Mouse (Mus musculus): ENCODE data around the gene Clk1. TPM values are rescaled to one million over a fixed set of nuclear protein-coding genes. Genes with fewer than 3 reads are reported as not detected.

Clk1 gene
- polyA plus RNA-seq, 1 experiment: 19.4 TPM

DNA sequence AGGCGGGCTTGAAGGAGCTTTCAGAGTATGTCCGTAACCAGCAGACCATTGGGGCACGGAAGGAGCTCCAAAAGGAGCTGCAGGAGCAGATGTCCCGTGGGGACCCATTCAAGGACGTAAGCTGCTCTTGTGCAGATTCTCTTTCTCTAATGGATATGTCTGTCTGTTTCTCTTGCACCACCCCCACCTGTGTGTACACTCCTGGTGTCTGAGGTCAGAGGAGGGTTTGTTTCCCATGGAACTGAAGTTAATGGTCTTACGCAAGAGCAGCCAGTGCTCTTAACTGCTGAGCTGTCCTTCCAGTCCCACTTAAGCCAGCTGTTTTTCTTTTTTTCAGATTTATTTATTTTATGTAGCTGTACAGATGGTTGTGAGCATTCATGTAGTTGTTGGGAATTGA, 22.5 kb downstream of the Clk1 start:
- TF ChIP-seq SRF (IDR thresholded peaks at IDR 0.05; ENCODE audit: control insufficient read depth, insufficient read length, low read depth) (no peak), TCF12 (IDR thresholded peaks at IDR 0.05; ENCODE audit: insufficient read depth, poor library complexity, severe bottlenecking) (no peak), E2F4 (IDR thresholded peaks at IDR 0.05; ENCODE audit: insufficient read depth) (no peak), MAX (IDR thresholded peaks at IDR 0.05; ENCODE audit: low read depth) (no peak), MYOG (IDR thresholded peaks at IDR 0.05; ENCODE audit: control insufficient read depth in 1 of 3, insufficient read depth in 1 of 3, insufficient read length in 2 of 3, low read depth in 2 of 3) (no peak), CEBPB (IDR thresholded peaks at IDR 0.05; ENCODE audit: insufficient read depth, poor library complexity, severe bottlenecking) (no peak), POLR2AphosphoS2 (IDR thresholded peaks at IDR 0.05; ENCODE audit: insufficient read length, low read depth) (no peak), MYOD1 (IDR thresholded peaks at IDR 0.05; ENCODE audit: control insufficient read depth in 1 of 3, insufficient read length in 2 of 3, low read depth in 2 of 3) (no peak), REST (IDR thresholded peaks at IDR 0.05; ENCODE audit: insufficient read depth, insufficient read length) (no peak), TCF3 (IDR thresholded peaks at IDR 0.05; ENCODE audit: insufficient read length, low read depth) (no peak), USF1 (IDR thresholded peaks at IDR 0.05; ENCODE audit: low read depth) (no peak), POLR2A (IDR thresholded peaks at IDR 0.05; ENCODE audit: insufficient read length, low read depth) (no peak)
- Histone ChIP-seq H3ac (ENCODE audit: control insufficient read depth, insufficient read length) (no peak overlapping the region), H3K79me2 (ENCODE audit: control insufficient read depth, insufficient read depth) (peaks cover 12% of the 10 kb centered on the region), H3K36me3 (ENCODE audit: control insufficient read depth, insufficient read depth) (peaks cover 85% of the 10 kb centered on the region), H3K27me3 (ENCODE audit: control insufficient read depth, insufficient read depth, insufficient read length) (no peaks in the 10 kb centered on the region), H3K4me3 (no peak overlapping the region), H3K4me2 (ENCODE audit: low read depth) (no peak overlapping the region)

DNA sequence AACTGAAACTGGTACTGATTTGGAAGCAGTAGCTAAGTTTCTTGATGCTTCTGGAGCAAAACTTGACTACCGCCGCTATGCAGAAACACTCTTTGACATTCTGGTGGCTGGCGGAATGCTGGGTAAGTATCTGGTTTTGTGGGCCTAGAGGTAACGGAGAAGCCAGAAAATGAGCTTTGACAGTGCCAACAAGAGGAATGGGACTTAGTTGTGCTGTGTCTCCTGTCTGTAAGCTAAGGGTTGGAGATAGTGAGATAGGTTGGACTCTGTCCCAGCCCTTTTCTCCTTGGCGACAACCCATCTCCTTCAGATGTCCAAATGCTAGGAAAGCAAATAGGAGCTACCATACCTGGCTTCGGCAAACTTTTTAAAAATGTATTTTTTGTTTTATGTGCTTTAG, 26.1 kb downstream of the Clk1 start:
- no peak for TF ChIP-seq POLR2A (IDR thresholded peaks at IDR 0.05; ENCODE audit: insufficient read length, low read depth)
- TF ChIP-seq E2F4 (IDR thresholded peaks at IDR 0.05; ENCODE audit: insufficient read depth): no peak
- TF ChIP-seq USF1 (IDR thresholded peaks at IDR 0.05; ENCODE audit: low read depth): no peak
- TF ChIP-seq TCF12 (IDR thresholded peaks at IDR 0.05; ENCODE audit: insufficient read depth, poor library complexity, severe bottlenecking): no peak
- no peak for TF ChIP-seq MYOD1 (IDR thresholded peaks at IDR 0.05; ENCODE audit: control insufficient read depth in 1 of 3, insufficient read length in 2 of 3, low read depth in 2 of 3)
- no peak for TF ChIP-seq MAX (IDR thresholded peaks at IDR 0.05; ENCODE audit: low read depth)
- TF ChIP-seq POLR2AphosphoS2 (IDR thresholded peaks at IDR 0.05; ENCODE audit: insufficient read length, low read depth): no peak
- TF ChIP-seq TCF3 (IDR thresholded peaks at IDR 0.05; ENCODE audit: insufficient read length, low read depth): no peak
- TF ChIP-seq REST (IDR thresholded peaks at IDR 0.05; ENCODE audit: insufficient read depth, insufficient read length): no peak
- TF ChIP-seq CEBPB (IDR thresholded peaks at IDR 0.05; ENCODE audit: insufficient read depth, poor library complexity, severe bottlenecking): no peak
- TF ChIP-seq SRF (IDR thresholded peaks at IDR 0.05; ENCODE audit: control insufficient read depth, insufficient read length, low read depth): no peak
- TF ChIP-seq MYOG (IDR thresholded peaks at IDR 0.05; ENCODE audit: control insufficient read depth in 1 of 3, insufficient read depth in 1 of 3, insufficient read length in 2 of 3, low read depth in 2 of 3): no peak
- H3K36me3 ChIP-seq (ENCODE audit: control insufficient read depth, insufficient read depth): peaks cover 77% of the 10 kb centered on the region
- no peak overlapping the region for H3ac ChIP-seq (ENCODE audit: control insufficient read depth, insufficient read length)
- H3K4me2 ChIP-seq (ENCODE audit: low read depth): no peak overlapping the region
- no peak overlapping the region for H3K4me3 ChIP-seq
- H3K27me3 ChIP-seq (ENCODE audit: control insufficient read depth, insufficient read depth, insufficient read length): no peaks in the 10 kb centered on the region
- peaks cover 42% of the 10 kb centered on the region for H3K79me2 ChIP-seq (ENCODE audit: control insufficient read depth, insufficient read depth)

DNA sequence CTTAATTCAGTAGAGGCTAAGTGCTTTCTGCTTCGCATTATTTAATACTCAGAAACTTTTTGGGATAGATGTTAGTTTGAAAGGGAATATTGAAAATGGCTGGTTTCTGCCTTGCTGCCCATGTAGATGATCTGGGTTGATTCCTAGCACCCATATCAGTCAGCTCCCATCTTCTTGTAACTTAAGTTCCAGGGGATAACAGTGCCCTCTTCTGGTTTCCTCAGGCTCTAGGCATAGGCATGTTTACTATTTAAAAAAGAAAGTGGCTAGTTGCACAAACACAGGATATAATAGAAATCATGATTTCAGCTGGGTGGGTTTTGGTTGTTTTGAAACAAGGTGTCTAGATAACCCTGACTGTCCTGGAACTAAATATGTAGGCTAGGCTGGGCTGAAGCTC, 27.7 kb downstream of the Clk1 start:
- Histone ChIP-seq H3K4me3 (no peak overlapping the region), H3K79me2 (ENCODE audit: control insufficient read depth, insufficient read depth) (peaks cover 55% of the 10 kb centered on the region), H3K4me2 (ENCODE audit: low read depth) (no peak overlapping the region), H3K27me3 (ENCODE audit: control insufficient read depth, insufficient read depth, insufficient read length) (no peaks in the 10 kb centered on the region), H3K36me3 (ENCODE audit: control insufficient read depth, insufficient read depth) (peaks cover 61% of the 10 kb centered on the region), H3ac (ENCODE audit: control insufficient read depth, insufficient read length) (no peak overlapping the region)
- TF ChIP-seq SRF (IDR thresholded peaks at IDR 0.05; ENCODE audit: control insufficient read depth, insufficient read length, low read depth) (no peak), MYOG (IDR thresholded peaks at IDR 0.05; ENCODE audit: control insufficient read depth in 1 of 3, insufficient read depth in 1 of 3, insufficient read length in 2 of 3, low read depth in 2 of 3) (no peak), E2F4 (IDR thresholded peaks at IDR 0.05; ENCODE audit: insufficient read depth) (no peak), CEBPB (IDR thresholded peaks at IDR 0.05; ENCODE audit: insufficient read depth, poor library complexity, severe bottlenecking) (no peak), REST (IDR thresholded peaks at IDR 0.05; ENCODE audit: insufficient read depth, insufficient read length) (no peak), TCF3 (IDR thresholded peaks at IDR 0.05; ENCODE audit: insufficient read length, low read depth) (no peak), MYOD1 (IDR thresholded peaks at IDR 0.05; ENCODE audit: control insufficient read depth in 1 of 3, insufficient read length in 2 of 3, low read depth in 2 of 3) (no peak), MAX (IDR thresholded peaks at IDR 0.05; ENCODE audit: low read depth) (no peak), USF1 (IDR thresholded peaks at IDR 0.05; ENCODE audit: low read depth) (no peak), TCF12 (IDR thresholded peaks at IDR 0.05; ENCODE audit: insufficient read depth, poor library complexity, severe bottlenecking) (no peak), POLR2AphosphoS2 (IDR thresholded peaks at IDR 0.05; ENCODE audit: insufficient read length, low read depth) (no peak), POLR2A (IDR thresholded peaks at IDR 0.05; ENCODE audit: insufficient read length, low read depth) (no peak)

DNA sequence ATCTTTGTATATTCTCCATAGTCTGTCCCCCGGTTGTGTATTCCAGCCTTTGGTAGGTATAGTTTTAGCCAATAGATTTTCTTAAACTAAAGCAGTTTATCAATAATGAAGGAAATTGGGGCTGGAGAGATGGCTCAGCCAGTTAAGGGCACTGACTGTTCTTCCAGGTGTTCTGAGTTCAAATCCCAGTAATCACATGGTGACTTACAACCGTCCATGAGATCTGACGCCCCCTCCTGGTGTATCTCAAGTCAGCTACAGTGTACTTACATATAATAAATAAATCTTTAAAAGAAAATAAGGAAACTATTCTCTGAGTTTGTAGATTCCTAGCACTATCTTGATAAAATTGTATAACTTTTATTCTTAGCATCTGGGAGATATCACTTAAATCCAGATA, 28.5 kb downstream of the Clk1 start:
- H3K4me3 ChIP-seq: no peak overlapping the region
- H3K36me3 ChIP-seq (ENCODE audit: control insufficient read depth, insufficient read depth): peaks cover 53% of the 10 kb centered on the region
- H3ac ChIP-seq (ENCODE audit: control insufficient read depth, insufficient read length): no peak overlapping the region
- TF ChIP-seq POLR2AphosphoS2 (IDR thresholded peaks at IDR 0.05; ENCODE audit: insufficient read length, low read depth) (no peak), SRF (IDR thresholded peaks at IDR 0.05; ENCODE audit: control insufficient read depth, insufficient read length, low read depth) (no peak), REST (IDR thresholded peaks at IDR 0.05; ENCODE audit: insufficient read depth, insufficient read length) (no peak), USF1 (IDR thresholded peaks at IDR 0.05; ENCODE audit: low read depth) (no peak), MYOD1 (IDR thresholded peaks at IDR 0.05; ENCODE audit: control insufficient read depth in 1 of 3, insufficient read length in 2 of 3, low read depth in 2 of 3) (no peak), TCF3 (IDR thresholded peaks at IDR 0.05; ENCODE audit: insufficient read length, low read depth) (no peak), CEBPB (IDR thresholded peaks at IDR 0.05; ENCODE audit: insufficient read depth, poor library complexity, severe bottlenecking) (no peak), E2F4 (IDR thresholded peaks at IDR 0.05; ENCODE audit: insufficient read depth) (no peak), MAX (IDR thresholded peaks at IDR 0.05; ENCODE audit: low read depth) (no peak), POLR2A (IDR thresholded peaks at IDR 0.05; ENCODE audit: insufficient read length, low read depth) (no peak)
- no peak overlapping the region for H3K4me2 ChIP-seq (ENCODE audit: low read depth)
- peaks cover 59% of the 10 kb centered on the region for H3K79me2 ChIP-seq (ENCODE audit: control insufficient read depth, insufficient read depth)
- no peaks in the 10 kb centered on the region for H3K27me3 ChIP-seq (ENCODE audit: control insufficient read depth, insufficient read depth, insufficient read length)
